Mouse (Mus musculus) layer of hippocampus, adult 2 months (tissue): Measurements from ENCODE around the gene Hdac9. TPM values are rescaled to one million over a fixed set of nuclear protein-coding genes. Genes with fewer than 3 reads are reported as not detected.

Source experiments
- DNase-seq, 2 experiments: peaks; one replicate each; pipeline ENCODE4 v3.0.0; 2022; ENCODE audit warnings: low spot score in 2 of 2
- H3K27ac ChIP-seq: fragments of 200-600 bp; 2 replicates; pipeline ENCODE4 v1.8.1; 2022
- H3K4me3 ChIP-seq: fragments of 200-600 bp; 2 replicates; pipeline ENCODE4 v1.8.1; 2022; ENCODE audit warnings: mild to moderate bottlenecking
- CTCF ChIP-seq: fragments of 200-600 bp; conservative IDR thresholded peaks from 2 replicates; pipeline ENCODE4 v1.8.1; 2022; ENCODE audit warnings: antibody characterized with exemption, mild to moderate bottlenecking, moderate library complexity
- long read RNA-seq, 2 experiments: library from polyadenylated mRNA; stranded (forward); transcript quantifications; one replicate each; pipeline ENCODE4 v2.0.0; 2021; ENCODE audit warnings: borderline mapping rate in 2 of 2
- total RNA-seq, 2 experiments: library from RNA; stranded (reverse); gene quantifications; 2 replicates each; pipeline ENCODE4 v1.2.3; 2021

Hdac9 gene
- total RNA-seq = 10 to 100 TPM; 34.7 to 35.2 TPM
- long read RNA-seq, experiment 1, full-length matches to known transcripts = 2 of 16 reads
- long read RNA-seq, experiment 1, partial matches to known transcripts = 6 of 16 reads
- long read RNA-seq, experiment 1, other reads (novel, unspliced or antisense) = 8 of 16 reads
- long read RNA-seq, experiment 2, full-length matches to known transcripts = 3 of 14 reads
- long read RNA-seq, experiment 2, partial matches to known transcripts = 1 of 14 reads
- long read RNA-seq, experiment 2, other reads (novel, unspliced or antisense) = 10 of 14 reads

- no peak within 1 kb of the TSS for H3K4me3 ChIP-seq
These were observed at the start of gene Hdac9 for GRCm38 (mm10) chr12:34916995-34917394. TSS of gene Hdac9 (minus strand) at chr12:34917095.

DNA sequence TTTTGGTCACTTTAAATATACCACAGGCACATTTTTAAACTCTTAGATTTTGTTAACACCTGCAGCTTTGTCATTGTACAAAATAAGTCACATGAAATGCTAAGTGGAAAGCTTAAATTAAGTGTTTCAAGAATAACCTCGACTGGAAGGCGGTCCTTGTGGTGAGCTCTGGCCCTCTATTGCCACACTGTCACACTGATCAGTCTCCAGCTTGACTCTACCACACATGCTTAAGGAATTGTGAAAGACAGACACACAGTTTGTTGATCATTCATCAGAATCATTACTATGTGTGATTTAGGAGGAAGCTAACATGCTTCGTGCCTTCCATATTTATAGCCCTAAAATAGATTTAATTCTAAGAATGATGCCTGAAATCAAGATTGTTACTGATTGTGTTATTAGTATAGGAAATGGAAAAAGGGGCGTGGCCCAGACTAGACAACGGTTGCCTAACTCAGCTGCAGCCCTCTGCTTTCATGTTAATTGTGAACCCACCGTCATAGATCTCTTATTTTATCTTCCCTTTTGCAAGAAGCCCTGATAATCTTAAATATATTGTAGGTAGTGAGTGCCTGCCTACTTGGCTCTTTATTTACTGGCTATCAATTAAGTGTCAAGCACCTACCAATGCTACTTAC, 32.3 kb upstream of the Hdac9 start:
- H3K4me3 ChIP-seq = no peak overlapping the region
- no peak for DNase-seq
- no peak for TF ChIP-seq CTCF
- no peak overlapping the region for H3K27ac ChIP-seq

More at GRCm38 (mm10) chr12:34916995-34917394, at the start of gene Hdac9:
- DNase-seq = no peak
- no peak within 1 kb of the TSS for H3K27ac ChIP-seq
- no peak for TF ChIP-seq CTCF

DNA sequence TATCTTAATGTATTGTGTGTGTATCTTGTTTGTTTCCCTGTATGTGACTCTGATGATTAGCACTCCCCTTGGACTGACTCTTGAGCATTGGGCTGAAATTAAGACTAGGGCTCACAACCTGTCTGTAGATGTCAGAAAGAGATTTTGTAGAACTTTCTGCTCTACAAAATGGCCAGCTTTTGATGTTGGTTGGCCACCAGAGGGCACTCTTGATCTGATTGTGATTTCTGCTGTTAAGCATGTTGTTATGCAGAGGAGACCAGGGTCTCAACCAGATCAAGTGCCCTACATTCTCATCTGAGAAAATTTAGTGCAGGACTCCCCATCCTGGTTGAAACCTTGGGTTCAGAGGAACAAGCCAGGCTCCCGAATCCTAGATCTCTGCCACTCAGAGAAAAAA, 21.0 kb upstream of the Hdac9 start:
- no peak overlapping the region for H3K27ac ChIP-seq
- peak; percentile 54 for TF ChIP-seq CTCF
- no peak for DNase-seq
- no peak overlapping the region for H3K4me3 ChIP-seq

DNA sequence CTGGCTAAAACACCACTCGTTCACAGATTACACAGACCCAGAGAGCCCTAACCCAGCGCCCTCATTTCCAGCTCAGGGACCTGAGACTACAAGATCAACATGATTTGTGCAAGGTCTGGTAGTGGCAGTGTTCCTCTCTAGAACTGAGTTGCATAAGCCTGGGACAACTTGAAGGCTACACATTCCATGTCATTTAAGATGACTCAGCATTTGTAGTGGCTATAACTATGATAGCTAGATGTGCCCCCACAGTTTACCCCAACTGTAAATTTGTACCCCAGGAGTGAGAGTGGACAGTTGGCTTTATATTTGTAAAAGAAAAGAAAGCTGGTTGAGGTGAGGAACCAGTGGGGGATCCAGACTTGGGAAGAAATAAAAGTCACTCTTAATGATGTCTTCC, 8.9 kb downstream of the Hdac9 start:
- H3K27ac ChIP-seq = peak overlapping the region; percentile 95
- no peak for DNase-seq
- H3K4me3 ChIP-seq = peak overlapping the region; percentile 73
- TF ChIP-seq CTCF = no peak

- DNase-seq = peak; percentile 44 to 47
- TF ChIP-seq CTCF = peak; percentile 68
- Histone ChIP-seq H3K27ac (peak overlapping the region; percentile 95), H3K4me3 (peak overlapping the region; percentile 73)
These were observed 9.4 kb downstream of the Hdac9 start for GRCm38 (mm10) chr12:34907506-34907850.

- no peak for TF ChIP-seq CTCF
- peak overlapping the region; percentile 78 for H3K4me3 ChIP-seq
- peak overlapping the region; percentile 95 for H3K27ac ChIP-seq
- DNase-seq = peak in 1 of 2 experiments; percentile 44
These were observed 10.0 kb downstream of the Hdac9 start for GRCm38 (mm10) chr12:34906704-34907505.

GRCm38 (mm10) chr12:34906376-34906703, 10.6 kb downstream of the Hdac9 start:
- Histone ChIP-seq H3K4me3 (peak overlapping the region; percentile 78), H3K27ac (peak overlapping the region; percentile 80)
- no peak for TF ChIP-seq CTCF
- DNase-seq = no peak

DNA sequence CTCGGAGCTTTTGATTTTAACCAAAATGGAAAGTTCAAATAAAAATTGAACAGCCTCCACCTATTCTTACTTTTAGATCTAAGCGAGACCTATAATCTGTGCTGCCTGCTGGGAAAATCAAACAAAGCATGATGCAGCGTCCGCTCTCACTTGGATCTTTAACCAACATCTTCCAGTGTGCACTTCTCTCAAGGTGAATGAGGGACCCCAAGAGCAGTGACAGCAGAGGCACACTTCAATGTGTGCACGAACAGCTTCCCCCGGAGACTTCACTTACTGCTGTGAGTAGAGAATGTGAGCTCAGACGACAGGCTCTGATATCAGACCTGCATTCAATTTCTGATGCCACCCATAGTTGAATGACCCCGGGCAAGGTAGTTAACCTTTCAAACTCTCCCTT, 16.7 kb downstream of the Hdac9 start:
- no peak overlapping the region for H3K27ac ChIP-seq
- DNase-seq = no peak
- no peak overlapping the region for H3K4me3 ChIP-seq
- TF ChIP-seq CTCF = no peak

- H3K4me3 ChIP-seq = no peak overlapping the region
- TF ChIP-seq CTCF = peak; percentile 28; the same call in 1 of the 2 replicates
- no peak overlapping the region for H3K27ac ChIP-seq
- DNase-seq = no peak
These were observed 22.0 kb downstream of the Hdac9 start for GRCm38 (mm10) chr12:34894867-34895266.

DNA sequence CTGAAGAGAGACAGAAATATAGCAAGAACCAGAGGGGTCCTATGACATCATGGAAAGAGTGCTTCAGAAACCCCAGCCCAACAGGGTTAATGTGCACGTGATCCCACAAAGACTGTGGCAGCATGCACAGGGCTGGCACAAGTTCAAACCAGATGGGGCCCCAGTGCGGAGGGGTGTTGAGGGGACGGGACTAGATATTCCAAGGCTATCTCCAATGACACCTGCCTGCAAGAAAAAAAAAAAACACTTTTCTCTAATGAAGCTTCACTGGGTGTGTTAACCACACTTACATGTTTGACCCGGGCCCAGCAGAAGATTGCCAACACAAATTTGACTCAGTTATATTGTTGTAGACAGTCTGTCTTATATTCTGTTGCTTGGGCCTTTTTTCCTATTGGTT, 28.2 kb downstream of the Hdac9 start:
- no peak overlapping the region for H3K4me3 ChIP-seq
- no peak overlapping the region for H3K27ac ChIP-seq
- no peak for TF ChIP-seq CTCF
- DNase-seq = no peak

- no peak overlapping the region for H3K4me3 ChIP-seq
- TF ChIP-seq CTCF = no peak
- no peak for DNase-seq
- H3K27ac ChIP-seq = no peak overlapping the region
These were observed 42.0 kb downstream of the Hdac9 start for GRCm38 (mm10) chr12:34874926-34875325.

DNA sequence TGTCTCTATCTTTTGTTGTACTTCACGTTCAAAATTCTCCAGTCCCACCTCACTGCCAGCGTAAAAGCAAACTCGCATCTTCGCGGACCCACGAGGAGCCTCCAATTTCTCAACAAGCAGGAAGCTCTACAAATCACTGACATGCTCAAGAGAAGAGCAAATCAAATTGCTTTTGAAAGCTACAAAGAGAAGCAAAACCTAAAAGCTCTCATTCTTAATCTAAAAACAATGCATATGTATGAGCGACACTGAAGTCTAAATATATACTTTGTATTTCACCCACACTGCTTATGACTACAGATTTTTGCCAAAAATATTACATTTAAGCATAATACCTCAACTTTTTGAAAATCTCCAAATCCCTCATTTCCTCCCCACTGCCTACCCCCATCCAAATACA, 45.9 kb downstream of the Hdac9 start:
- Histone ChIP-seq H3K27ac (no peak overlapping the region), H3K4me3 (no peak overlapping the region)
- no peak for TF ChIP-seq CTCF
- no peak for DNase-seq

DNA sequence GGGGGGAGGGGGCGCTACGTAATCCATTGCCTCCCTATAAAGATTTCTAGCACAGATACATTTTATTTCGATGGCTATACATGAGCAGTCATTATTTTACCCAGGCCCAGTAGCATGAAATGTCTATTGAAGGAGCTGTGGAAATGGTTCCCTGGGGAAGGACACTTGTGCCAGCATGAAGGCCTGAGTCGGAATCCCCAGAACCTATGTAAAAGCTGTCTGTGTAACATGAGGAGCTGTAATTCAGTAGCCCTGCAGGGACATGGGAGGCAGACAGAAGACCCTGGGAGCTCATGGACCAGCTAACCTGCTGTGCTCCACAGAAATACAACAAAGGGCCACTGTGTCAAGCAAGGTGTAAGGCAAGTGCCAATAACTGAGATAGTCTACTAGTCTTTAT, 75.7 kb downstream of the Hdac9 start:
- no peak for TF ChIP-seq CTCF
- H3K27ac ChIP-seq = no peak overlapping the region
- H3K4me3 ChIP-seq = no peak overlapping the region
- no peak for DNase-seq
